Mouse (Mus musculus): Measurements from ENCODE around the gene Dcaf5.

The Dcaf5 gene

GRCm38 (mm10) chr12:80407824-80408223 is 28.6 kb downstream of the Dcaf5 start:
- DNase-seq (ENCODE audit: low spot score) = peak; percentile 25

DNA sequence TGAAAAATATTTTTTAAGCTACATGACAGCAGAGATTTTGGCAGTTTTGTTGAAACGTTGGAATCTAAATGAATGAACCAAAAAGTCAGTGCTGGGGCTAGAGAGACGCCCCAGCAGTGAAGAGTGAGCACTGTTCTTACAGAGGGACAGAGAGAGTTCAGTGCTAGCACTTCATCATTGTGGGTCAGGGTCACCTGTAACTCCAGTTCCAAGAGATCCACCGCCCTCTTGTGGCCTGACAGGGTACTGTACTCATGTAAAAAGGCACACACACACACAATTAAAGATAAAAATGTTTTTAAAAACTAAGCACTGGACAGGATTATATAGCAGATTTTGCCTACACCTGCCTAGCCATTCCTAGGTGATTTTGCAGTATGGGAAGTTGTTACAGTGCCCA is 29.8 kb downstream of the Dcaf5 start:
- peak; percentile 43 for DNase-seq (ENCODE audit: low spot score)

- no peak for DNase-seq (ENCODE audit: low spot score)
Observed at GRCm38 (mm10) chr12:80404139-80404538, 32.3 kb downstream of the Dcaf5 start.

- no peak for DNase-seq (ENCODE audit: low spot score)
Observed at GRCm38 (mm10) chr12:80399147-80399546, 37.3 kb downstream of the Dcaf5 start.

GRCm38 (mm10) chr12:80396397-80396796 is 40.0 kb downstream of the Dcaf5 start:
- DNase-seq (ENCODE audit: low spot score) = no peak

DNA sequence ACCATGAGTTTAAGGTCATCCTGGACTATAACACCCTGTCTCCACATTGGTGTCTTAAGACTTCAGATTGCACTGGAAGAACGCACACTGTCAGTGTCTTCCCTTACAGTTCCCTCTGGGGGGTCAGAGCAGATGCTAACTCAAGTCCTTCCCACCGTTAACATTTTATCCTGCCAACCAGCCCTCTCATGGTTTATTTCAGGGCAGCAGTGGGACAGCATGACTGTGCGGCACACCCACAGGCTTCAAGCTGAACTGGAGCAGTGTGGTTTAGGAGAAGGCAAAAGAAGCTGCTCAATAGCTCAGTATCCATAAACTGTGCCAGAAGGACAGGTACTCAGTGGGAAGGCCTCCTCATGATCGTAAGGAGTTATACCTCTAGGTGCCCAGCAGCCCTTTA is 41.1 kb downstream of the Dcaf5 start:
- DNase-seq (ENCODE audit: low spot score) = no peak

DNA sequence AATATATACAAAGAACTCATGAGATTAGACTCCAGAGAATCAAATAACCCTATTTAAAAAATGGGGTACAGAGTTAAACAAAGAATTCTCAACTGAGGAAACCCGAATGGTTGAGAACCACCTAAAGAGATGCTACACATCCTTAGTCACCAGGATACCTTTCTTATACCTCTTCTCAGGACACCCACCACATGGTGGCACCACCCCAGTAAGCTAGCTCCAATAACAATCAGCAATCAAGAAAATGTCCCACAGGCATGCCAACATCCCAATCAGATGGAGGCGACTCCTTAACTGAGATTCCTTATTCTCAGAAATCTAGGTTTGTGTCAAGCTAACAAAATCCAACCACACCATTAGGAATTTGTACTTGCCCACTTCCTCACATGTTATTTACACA is 42.4 kb downstream of the Dcaf5 start:
- no peak for DNase-seq (ENCODE audit: low spot score)

- DNase-seq (ENCODE audit: low spot score) = no peak
Observed at GRCm38 (mm10) chr12:80389448-80389847, 47.0 kb downstream of the Dcaf5 start.

DNA sequence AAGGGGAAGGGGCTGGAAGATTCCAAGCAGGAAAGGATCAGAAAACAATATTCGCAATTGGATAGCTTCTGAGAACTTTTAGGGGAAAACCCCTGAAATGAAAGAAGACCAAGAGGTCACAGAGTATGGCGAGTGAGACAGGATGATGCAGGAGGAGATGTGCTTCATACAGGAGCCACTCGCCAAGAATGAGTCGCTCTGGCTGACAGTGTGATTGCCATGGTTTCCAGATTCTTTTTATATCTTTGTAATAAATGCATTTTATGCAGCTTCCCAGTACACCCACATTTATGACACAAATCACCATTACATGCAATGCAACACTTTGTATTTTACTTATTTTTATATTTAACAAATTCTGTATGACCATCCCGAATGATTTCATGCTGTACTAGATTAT is 49.1 kb downstream of the Dcaf5 start:
- no peak for DNase-seq (ENCODE audit: low spot score)

DNA sequence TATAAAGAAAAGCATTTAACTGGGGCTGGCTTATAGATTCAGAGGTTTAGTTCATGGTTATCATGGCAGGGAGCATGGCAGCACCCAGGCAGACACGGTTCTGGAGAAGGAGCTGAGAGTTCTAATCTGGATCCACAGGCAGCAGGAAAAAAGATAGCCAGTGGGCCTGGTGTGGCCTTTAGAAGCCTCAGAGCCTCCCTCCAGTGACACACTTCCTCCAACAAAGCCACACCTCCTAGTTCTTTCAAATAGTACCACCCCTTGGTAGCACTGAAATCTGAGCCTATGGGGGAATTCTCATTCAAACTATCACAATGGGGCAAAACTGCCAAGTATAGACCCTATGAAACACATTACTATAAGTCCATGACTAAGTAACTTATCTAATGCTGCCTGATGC is 51.0 kb downstream of the Dcaf5 start:
- DNase-seq (ENCODE audit: low spot score) = no peak

DNA sequence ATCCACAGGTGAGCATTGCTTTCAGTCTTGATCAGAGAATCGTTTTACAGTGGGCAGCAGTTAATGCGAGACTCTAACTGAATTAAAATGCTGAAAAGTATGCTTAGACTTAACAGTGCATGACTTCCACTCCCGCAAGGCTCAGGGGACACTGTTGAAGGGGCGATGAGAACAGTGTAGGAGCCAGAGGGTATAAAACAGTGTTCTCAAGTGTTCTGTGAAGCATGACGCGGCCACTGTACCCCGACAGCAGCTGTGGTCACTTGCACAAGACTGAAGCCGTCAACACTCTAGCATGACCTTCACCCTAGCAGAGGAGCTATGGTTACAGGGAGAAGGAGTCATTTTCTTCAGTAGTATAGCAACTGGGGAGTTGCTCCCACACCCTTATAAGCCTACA is 52.9 kb downstream of the Dcaf5 start:
- DNase-seq (ENCODE audit: low spot score) = no peak

- DNase-seq (ENCODE audit: low spot score) = no peak
Observed at GRCm38 (mm10) chr12:80382794-80383193, 53.6 kb downstream of the Dcaf5 start.

- no peak for DNase-seq (ENCODE audit: low spot score)
Observed at GRCm38 (mm10) chr12:80379831-80380457, 56.5 kb downstream of the Dcaf5 start.

- no peak for DNase-seq (ENCODE audit: low spot score)
Observed at GRCm38 (mm10) chr12:80379393-80379792, 57.0 kb downstream of the Dcaf5 start.

DNA sequence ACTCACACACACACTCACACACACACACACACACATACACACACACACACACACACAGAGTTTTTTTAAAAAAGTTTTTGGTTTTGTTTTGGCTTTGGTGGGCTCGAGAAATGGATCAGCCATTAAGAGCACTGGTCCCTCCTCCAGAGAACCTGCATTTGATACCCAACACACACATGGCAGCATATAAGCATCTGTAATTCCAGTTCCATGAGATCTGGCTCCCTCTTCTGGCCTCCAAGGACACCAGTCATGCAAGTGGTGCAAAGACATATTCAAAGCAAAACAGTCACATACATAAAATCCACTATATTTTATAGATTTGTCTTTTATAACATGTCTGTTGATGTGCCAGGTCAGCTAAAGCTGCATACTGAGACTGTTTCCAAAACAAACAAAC is 58.8 kb downstream of the Dcaf5 start:
- DNase-seq (ENCODE audit: low spot score) = no peak

DNA sequence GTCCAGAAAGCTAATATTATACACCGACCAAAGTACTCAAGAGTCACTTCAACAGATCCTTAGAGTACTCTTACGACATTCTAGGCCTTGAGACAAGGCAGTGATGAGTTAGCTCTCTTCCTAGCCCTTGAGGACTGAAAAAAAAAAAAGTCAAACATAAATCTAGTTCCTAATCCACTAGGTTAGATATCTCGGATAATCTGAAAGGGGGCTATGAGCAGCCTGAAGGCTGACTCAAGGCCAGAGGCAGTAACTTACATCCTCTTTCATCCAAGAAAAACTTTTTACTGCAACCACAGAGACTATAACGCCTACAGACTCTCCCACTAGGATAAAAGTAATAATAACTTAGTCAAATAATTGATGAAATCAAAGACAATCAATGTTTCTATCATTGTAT is 60.7 kb downstream of the Dcaf5 start:
- no peak for DNase-seq (ENCODE audit: low spot score)

GRCm38 (mm10) chr12:80374736-80375135 is 61.7 kb downstream of the Dcaf5 start:
- DNase-seq (ENCODE audit: low spot score) = no peak

- DNase-seq (ENCODE audit: low spot score) = no peak
Observed at GRCm38 (mm10) chr12:80372946-80373345, 63.5 kb downstream of the Dcaf5 start.

GRCm38 (mm10) chr12:80367227-80367626 is 69.2 kb downstream of the Dcaf5 start:
- no peak for DNase-seq (ENCODE audit: low spot score)

GRCm38 (mm10) chr12:80366004-80366480 is 70.4 kb downstream of the Dcaf5 start:
- no peak for DNase-seq (ENCODE audit: low spot score)

DNA sequence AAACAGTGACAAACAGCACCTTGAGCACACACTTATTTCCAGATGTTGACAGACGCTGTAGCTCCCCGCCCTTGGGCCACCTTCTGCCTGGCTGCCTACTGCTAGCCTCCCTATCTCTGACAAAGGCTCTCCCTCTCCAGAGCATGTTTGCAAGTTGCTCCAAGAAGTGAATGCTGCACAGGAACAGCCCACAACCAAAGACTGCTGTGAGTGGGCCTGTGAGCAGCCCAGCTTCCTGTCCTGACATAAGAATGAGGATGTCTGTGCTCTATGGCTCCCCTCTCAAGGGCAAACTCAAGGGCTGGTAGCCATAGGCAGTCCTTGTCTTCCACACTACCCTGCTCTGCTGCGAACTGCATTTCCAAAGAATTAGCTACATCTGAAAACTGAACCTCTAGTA is 71.1 kb downstream of the Dcaf5 start:
- no peak for DNase-seq (ENCODE audit: low spot score)

DNA sequence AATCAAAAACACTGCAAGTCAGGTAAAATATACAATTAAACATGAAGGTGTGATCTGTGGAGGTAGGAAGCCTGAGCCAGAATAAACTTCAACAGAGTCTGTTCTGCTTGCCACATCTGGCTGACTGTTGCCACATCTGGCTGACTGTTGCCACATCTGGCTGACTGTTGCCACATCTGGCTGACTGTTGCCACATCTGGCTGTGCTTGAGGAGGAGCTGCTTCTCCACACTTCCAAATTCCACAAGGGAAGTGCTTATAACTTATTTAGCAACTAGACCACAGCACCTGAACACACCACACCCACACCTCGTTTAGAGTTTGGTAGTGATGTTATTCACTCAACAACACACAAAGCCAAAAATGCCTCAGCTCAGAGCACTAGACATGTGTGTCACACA is 74.7 kb downstream of the Dcaf5 start:
- DNase-seq (ENCODE audit: low spot score) = no peak

GRCm38 (mm10) chr12:80360321-80360720 is 76.1 kb downstream of the Dcaf5 start:
- DNase-seq (ENCODE audit: low spot score) = no peak

GRCm38 (mm10) chr12:80344777-80345231 is 91.6 kb downstream of the Dcaf5 start:
- no peak for DNase-seq (ENCODE audit: low spot score)

Data from ovary, postnatal 14 days (tissue).